Mouse (Mus musculus) kidney, embryonic 15.5 days (tissue): Measurements from ENCODE around the gene Dst. TPM values are rescaled to one million over a fixed set of nuclear protein-coding genes. Genes with fewer than 3 reads are reported as not detected.

Source experiments
- ATAC-seq: fragments of 200-750 bp; cut with Nextera tagmentation; replicated peaks from 2 replicates; pipeline ENCODE4 v1.8.0; 2017; ENCODE audit warnings: moderate TSS enrichment; ENCODE audit not compliant: low FRiP score
- H3K27ac ChIP-seq: fragments of 300-500 bp; sonication (generic); 2 replicates; pipeline ENCODE4 v1.5.1; 2015; ENCODE audit warnings: mild to moderate bottlenecking, inconsistent platforms
- H3K27me3 ChIP-seq: fragments of 300-500 bp; sonication (generic); 2 replicates; pipeline ENCODE4 v1.6.1; 2015; ENCODE audit warnings: inconsistent platforms
- H3K36me3 ChIP-seq: fragments of 300-500 bp; sonication (generic); 2 replicates; pipeline ENCODE4 v1.6.1; 2015; ENCODE audit warnings: inconsistent platforms
- H3K4me1 ChIP-seq: fragments of 300-500 bp; sonication (generic); 2 replicates; pipeline ENCODE4 v1.6.1; 2015; ENCODE audit warnings: inconsistent platforms
- H3K4me2 ChIP-seq: fragments of 300-500 bp; sonication (generic); 2 replicates; pipeline ENCODE4 v1.6.1; 2015; ENCODE audit warnings: moderate library complexity, mild to moderate bottlenecking, inconsistent platforms
- H3K4me3 ChIP-seq: fragments of 300-500 bp; sonication (generic); replicated peaks from 2 replicates; pipeline ENCODE4 v1.5.1; 2015; ENCODE audit warnings: mild to moderate bottlenecking, inconsistent platforms
- H3K9ac ChIP-seq: fragments of 300-500 bp; sonication (generic); 2 replicates; pipeline ENCODE4 v1.6.1; 2015; ENCODE audit warnings: mild to moderate bottlenecking, inconsistent platforms
- H3K9me3 ChIP-seq: fragments of 300-500 bp; sonication (generic); replicated peaks from 2 replicates; pipeline ENCODE4 v1.6.1; 2016; ENCODE audit warnings: inconsistent platforms
- WGBS: fragments of 180-500 bp; shearing (Covaris S2); methylation state at CpG from one replicate; pipeline ENCODE4 v1.1.7; 2015; ENCODE audit warnings: mixed read lengths; 5-methylcytosine and 5-hydroxymethylcytosine counted together
- polyA plus RNA-seq: library from polyadenylated mRNA; unstranded; fragments of >200 nt; fragmentation: Nextera tagmentation; extraction: Ambion mirVana; gene quantifications from 2 replicates; pipeline ENCODE4 v1.2.1, GENCODE M21; 2015

Dst gene
- polyA plus RNA-seq, 1 experiment from 2014 or later: 27.9 TPM

- peak overlapping the region; percentile 85 for H3K27ac ChIP-seq
- H3K27me3 ChIP-seq: peaks cover 4% of the 10 kb centered on the region; the same call in 1 of the 2 replicates
- peaks cover 34% of the 10 kb centered on the region for H3K4me1 ChIP-seq
- peak; percentile 84 for ATAC-seq
- H3K4me3 ChIP-seq: peak overlapping the region; percentile 78
- no peaks in the 10 kb centered on the region for H3K36me3 ChIP-seq
- no peaks in the 10 kb centered on the region for H3K9me3 ChIP-seq
- H3K9ac ChIP-seq: peak overlapping the region; percentile 72
- WGBS: 1% methylated on average over 47 of the region's 47 CpGs
- H3K4me2 ChIP-seq: peak overlapping the region; percentile 98
Measured at GRCm38 (mm10) chr1:34011051-34011677, 103.1 kb downstream of the Dst start.

GRCm38 (mm10) chr1:34011821-34012271 is 103.8 kb downstream of the Dst start:
- peak overlapping the region; percentile 85 for H3K27ac ChIP-seq
- peaks cover 28% of the 10 kb centered on the region for H3K4me1 ChIP-seq
- no peaks in the 10 kb centered on the region for H3K9me3 ChIP-seq
- peaks cover 4% of the 10 kb centered on the region; the same call in 1 of the 2 replicates for H3K27me3 ChIP-seq
- 4% methylated on average over 15 of the region's 16 CpGs for WGBS
- peak; percentile 64 for ATAC-seq
- peak overlapping the region; percentile 72 for H3K9ac ChIP-seq
- H3K4me2 ChIP-seq: peak overlapping the region; percentile 98
- H3K4me3 ChIP-seq: peak overlapping the region; percentile 78
- H3K36me3 ChIP-seq: no peaks in the 10 kb centered on the region

- H3K4me2 ChIP-seq: peak overlapping the region; percentile 24
- H3K4me3 ChIP-seq: peak overlapping the region; percentile 19
- WGBS: 72% methylated on average over 5 of the region's 5 CpGs
- H3K27ac ChIP-seq: no peak overlapping the region
- H3K9ac ChIP-seq: no peak overlapping the region
- H3K9me3 ChIP-seq: no peaks in the 10 kb centered on the region
- H3K36me3 ChIP-seq: no peaks in the 10 kb centered on the region
- ATAC-seq: no peak
- peaks cover 28% of the 10 kb centered on the region for H3K4me1 ChIP-seq
- H3K27me3 ChIP-seq: peaks cover 4% of the 10 kb centered on the region; the same call in 1 of the 2 replicates
Measured at GRCm38 (mm10) chr1:34013490-34013889, 105.5 kb downstream of the Dst start.

- 42% methylated on average over 15 of the region's 15 CpGs for WGBS
- H3K36me3 ChIP-seq: no peaks in the 10 kb centered on the region
- ATAC-seq: peak; percentile 59
- peak overlapping the region; percentile 39 for H3K4me2 ChIP-seq
- no peaks in the 10 kb centered on the region for H3K9me3 ChIP-seq
- no peak overlapping the region for H3K4me3 ChIP-seq
- H3K27me3 ChIP-seq: no peaks in the 10 kb centered on the region
- peaks cover 16% of the 10 kb centered on the region for H3K4me1 ChIP-seq
- peak overlapping the region; percentile 63 for H3K27ac ChIP-seq
- no peak overlapping the region for H3K9ac ChIP-seq
Measured at GRCm38 (mm10) chr1:34016780-34017179, 108.8 kb downstream of the Dst start.

GRCm38 (mm10) chr1:34017323-34017722 is 109.3 kb downstream of the Dst start:
- Histone ChIP-seq H3K4me1 (peaks cover 13% of the 10 kb centered on the region; the same call in 1 of the 2 replicates), H3K4me2 (peak overlapping the region; percentile 39; the same call in 1 of the 2 replicates), H3K36me3 (no peaks in the 10 kb centered on the region), H3K27me3 (no peaks in the 10 kb centered on the region), H3K9ac (no peak overlapping the region), H3K27ac (peak overlapping the region; percentile 63), H3K4me3 (no peak overlapping the region), H3K9me3 (no peaks in the 10 kb centered on the region)
- peak; percentile 61 for ATAC-seq
- 57% methylated on average over 4 of the region's 4 CpGs for WGBS

- H3K36me3 ChIP-seq: no peaks in the 10 kb centered on the region
- WGBS: 86% methylated on average over 6 of the region's 6 CpGs
- H3K27ac ChIP-seq: no peak overlapping the region
- no peaks in the 10 kb centered on the region for H3K27me3 ChIP-seq
- peaks cover 17% of the 10 kb centered on the region for H3K4me1 ChIP-seq
- no peak overlapping the region for H3K4me2 ChIP-seq
- no peak for ATAC-seq
- no peak overlapping the region for H3K4me3 ChIP-seq
- H3K9me3 ChIP-seq: no peaks in the 10 kb centered on the region
- H3K9ac ChIP-seq: no peak overlapping the region
Measured at GRCm38 (mm10) chr1:34020599-34020998, 112.6 kb downstream of the Dst start.

- Histone ChIP-seq H3K4me3 (no peak overlapping the region), H3K9me3 (no peaks in the 10 kb centered on the region), H3K36me3 (no peaks in the 10 kb centered on the region), H3K4me2 (no peak overlapping the region), H3K9ac (no peak overlapping the region), H3K27me3 (no peaks in the 10 kb centered on the region), H3K4me1 (peaks cover 20% of the 10 kb centered on the region), H3K27ac (no peak overlapping the region)
- no peak for ATAC-seq
- 61% methylated on average over 2 of the region's 2 CpGs for WGBS
Measured at GRCm38 (mm10) chr1:34021574-34021973, 113.5 kb downstream of the Dst start.

GRCm38 (mm10) chr1:34023154-34023553 is 115.1 kb downstream of the Dst start:
- no peaks in the 10 kb centered on the region for H3K27me3 ChIP-seq
- no peak for ATAC-seq
- peaks cover 11% of the 10 kb centered on the region; the same call in 1 of the 2 replicates for H3K4me1 ChIP-seq
- H3K9me3 ChIP-seq: no peaks in the 10 kb centered on the region
- no peak overlapping the region for H3K4me2 ChIP-seq
- no peaks in the 10 kb centered on the region for H3K36me3 ChIP-seq
- WGBS: 70% methylated on average over 9 of the region's 9 CpGs
- 0 out of 2 replicates have a peak overlapping the region, but pooled peaks have one; percentile 32 for H3K27ac ChIP-seq
- no peak overlapping the region for H3K9ac ChIP-seq
- H3K4me3 ChIP-seq: no peak overlapping the region

GRCm38 (mm10) chr1:34025879-34026278 is 117.9 kb downstream of the Dst start:
- Histone ChIP-seq H3K4me1 (peaks cover 26% of the 10 kb centered on the region), H3K4me2 (no peak overlapping the region), H3K9ac (no peak overlapping the region), H3K27ac (no peak overlapping the region), H3K4me3 (no peak overlapping the region), H3K36me3 (no peaks in the 10 kb centered on the region), H3K27me3 (no peaks in the 10 kb centered on the region), H3K9me3 (no peaks in the 10 kb centered on the region)
- WGBS: 66% methylated on average over 6 of the region's 6 CpGs
- peak; percentile 59; the same call in 1 of the 2 replicates for ATAC-seq

- H3K27ac ChIP-seq: no peak overlapping the region
- H3K9me3 ChIP-seq: no peaks in the 10 kb centered on the region
- H3K9ac ChIP-seq: no peak overlapping the region
- H3K4me1 ChIP-seq: peaks cover 32% of the 10 kb centered on the region
- no peak overlapping the region for H3K4me3 ChIP-seq
- no peak overlapping the region for H3K4me2 ChIP-seq
- 59% methylated on average over 5 of the region's 5 CpGs for WGBS
- H3K36me3 ChIP-seq: no peaks in the 10 kb centered on the region
- ATAC-seq: no peak
- H3K27me3 ChIP-seq: no peaks in the 10 kb centered on the region
Measured at GRCm38 (mm10) chr1:34028722-34029121, 120.7 kb downstream of the Dst start.

GRCm38 (mm10) chr1:34030330-34031021 is 122.5 kb downstream of the Dst start:
- WGBS: 57% methylated on average over 17 of the region's 17 CpGs
- no peaks in the 10 kb centered on the region for H3K27me3 ChIP-seq
- H3K27ac ChIP-seq: no peak overlapping the region
- no peak overlapping the region for H3K4me2 ChIP-seq
- H3K9me3 ChIP-seq: no peaks in the 10 kb centered on the region
- no peak for ATAC-seq
- H3K4me1 ChIP-seq: peaks cover 42% of the 10 kb centered on the region
- no peak overlapping the region for H3K9ac ChIP-seq
- H3K4me3 ChIP-seq: no peak overlapping the region
- H3K36me3 ChIP-seq: no peaks in the 10 kb centered on the region

GRCm38 (mm10) chr1:34033052-34033451 is 125.0 kb downstream of the Dst start:
- H3K9ac ChIP-seq: no peak overlapping the region
- H3K4me3 ChIP-seq: no peak overlapping the region
- H3K4me2 ChIP-seq: no peak overlapping the region
- peak; percentile 93 for ATAC-seq
- H3K36me3 ChIP-seq: no peaks in the 10 kb centered on the region
- H3K27ac ChIP-seq: 0 out of 2 replicates have a peak overlapping the region, but pooled peaks have one; percentile 29
- no peaks in the 10 kb centered on the region for H3K27me3 ChIP-seq
- WGBS: 19% methylated on average over 5 of the region's 5 CpGs
- no peaks in the 10 kb centered on the region for H3K9me3 ChIP-seq
- H3K4me1 ChIP-seq: peaks cover 48% of the 10 kb centered on the region
